Mouse (Mus musculus): ENCODE results near the gene Polr1d.

Gene Polr1d

DNA sequence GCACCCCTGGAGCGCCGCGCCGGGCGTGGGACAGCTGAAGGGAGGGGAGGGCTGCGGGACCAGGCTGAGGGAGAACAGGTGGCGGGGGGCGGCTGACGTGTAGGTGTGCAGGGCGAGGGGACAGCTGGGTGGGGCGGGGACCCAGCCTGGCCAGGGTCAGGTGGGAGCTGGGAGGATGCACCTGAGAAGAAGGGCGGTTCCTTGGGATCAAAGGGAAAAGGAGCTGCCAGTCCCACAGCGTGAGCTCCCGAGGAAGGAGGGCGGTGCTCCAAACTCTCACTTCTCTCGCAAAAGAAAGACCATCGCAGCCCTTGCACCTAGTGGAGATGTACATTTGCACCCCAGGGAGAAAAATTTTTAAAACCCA lies at the start of gene Polr1d:
Polr1d (plus strand) TSS at position 252 of the 367 bp plus-strand sequence.
- DNase-seq (ENCODE audit: low spot score in 2 of 2) = peak in 1 of 2 experiments; percentile 24

DNA sequence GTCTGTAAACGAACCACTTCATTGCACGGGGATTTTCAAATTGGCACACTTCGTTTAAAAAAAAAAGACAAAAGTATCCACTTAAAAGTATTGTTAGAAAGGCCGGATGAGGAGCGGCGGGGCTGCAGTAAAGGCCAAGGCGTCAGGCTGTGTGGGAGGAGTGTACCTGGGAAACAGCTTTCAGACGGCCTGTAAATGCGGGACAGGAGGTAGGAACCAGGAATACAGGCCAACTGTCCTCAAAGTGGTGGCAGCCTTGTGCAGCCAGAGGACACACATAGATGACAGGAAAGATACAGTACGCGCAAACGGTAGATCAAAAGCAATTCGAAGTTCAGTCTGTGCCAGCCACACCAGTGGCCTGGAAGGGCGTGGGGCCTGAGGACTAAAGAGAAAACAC lies 45.6 kb upstream of the Polr1d start:
- no peak for DNase-seq (ENCODE audit: low spot score in 2 of 2)

DNA sequence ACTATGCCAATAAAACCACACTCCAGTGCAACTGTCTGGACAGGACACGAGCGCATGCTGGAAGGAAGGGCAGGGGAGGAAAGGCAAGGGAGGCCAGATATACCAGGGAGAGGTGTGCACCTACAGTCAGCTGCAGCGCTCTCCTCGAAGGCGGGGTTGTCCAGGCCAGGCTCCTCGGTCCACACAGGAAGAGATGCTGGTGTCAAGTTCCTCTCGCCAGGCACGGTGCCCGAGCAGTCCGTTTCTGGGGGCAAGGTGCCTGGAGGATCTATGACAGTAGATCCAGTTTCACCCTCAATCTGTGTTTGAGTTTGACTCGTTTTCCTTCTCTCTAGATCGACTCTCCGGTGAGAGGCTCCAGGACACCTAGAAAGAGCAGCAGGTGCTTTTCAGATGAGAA lies 43.7 kb upstream of the Polr1d start:
- DNase-seq (ENCODE audit: low spot score in 2 of 2) = no peak

DNA sequence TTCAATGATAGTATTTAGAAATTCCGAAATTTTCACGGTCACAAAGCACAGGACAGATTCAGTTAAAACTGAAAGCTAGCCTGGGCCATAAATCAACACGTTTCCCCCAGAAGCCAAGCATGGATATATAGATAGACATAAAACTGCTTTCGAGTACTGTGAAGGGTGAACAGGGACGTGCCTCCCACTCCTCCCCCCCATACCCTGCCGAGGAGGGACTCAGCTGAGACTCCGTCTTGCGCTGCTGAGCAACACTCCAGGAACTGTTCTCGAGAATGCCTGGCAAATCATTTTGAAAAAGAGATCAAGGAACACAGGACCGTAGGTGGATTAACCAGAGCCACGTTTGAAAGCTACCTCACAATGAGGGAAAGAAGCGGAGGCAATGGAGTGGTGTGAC lies 42.6 kb upstream of the Polr1d start:
- DNase-seq (ENCODE audit: low spot score in 2 of 2) = no peak

DNA sequence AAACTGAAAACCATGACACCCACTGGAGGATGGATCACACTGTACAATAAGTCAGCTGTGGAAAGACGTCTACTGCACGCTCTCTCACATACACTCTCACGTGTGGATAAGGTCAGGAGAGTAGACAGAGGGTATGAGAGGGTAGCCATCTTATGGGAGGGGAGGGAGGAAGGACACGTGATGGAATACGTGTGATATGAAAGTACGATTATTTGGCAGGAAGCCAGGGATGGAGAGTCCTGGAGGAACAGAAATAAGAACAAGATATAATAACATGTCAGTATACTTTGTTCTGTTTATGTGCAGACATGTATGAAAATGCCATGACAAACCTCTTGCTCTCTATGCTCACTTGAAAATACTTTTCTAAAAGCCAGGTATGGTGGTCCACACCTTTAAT lies 41.5 kb upstream of the Polr1d start:
- no peak for DNase-seq (ENCODE audit: low spot score in 2 of 2)

GRCm38 (mm10) chr5:147036028-147036427 lies 40.8 kb upstream of the Polr1d start:
- no peak for DNase-seq (ENCODE audit: low spot score in 2 of 2)

DNA sequence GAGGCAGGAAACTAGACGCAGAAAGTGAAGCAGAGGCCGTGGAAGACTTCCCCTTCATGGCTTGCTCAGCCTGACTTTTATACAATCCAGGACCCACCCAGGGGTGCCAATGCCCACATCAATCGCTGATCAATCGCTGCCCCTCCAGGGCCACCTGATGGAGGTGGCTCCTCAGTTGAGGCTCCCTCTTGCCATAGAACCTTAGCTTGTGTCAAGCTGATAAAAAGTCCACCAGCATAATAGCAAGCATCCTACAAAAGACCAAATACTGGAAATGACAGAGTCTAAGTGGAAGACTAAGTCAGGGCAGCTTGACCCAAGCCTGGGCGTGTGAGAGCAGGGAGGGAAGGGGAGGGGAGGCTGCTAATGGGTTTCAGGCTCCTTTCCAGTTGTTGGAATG lies 40.2 kb upstream of the Polr1d start:
- no peak for DNase-seq (ENCODE audit: low spot score in 2 of 2)

DNA sequence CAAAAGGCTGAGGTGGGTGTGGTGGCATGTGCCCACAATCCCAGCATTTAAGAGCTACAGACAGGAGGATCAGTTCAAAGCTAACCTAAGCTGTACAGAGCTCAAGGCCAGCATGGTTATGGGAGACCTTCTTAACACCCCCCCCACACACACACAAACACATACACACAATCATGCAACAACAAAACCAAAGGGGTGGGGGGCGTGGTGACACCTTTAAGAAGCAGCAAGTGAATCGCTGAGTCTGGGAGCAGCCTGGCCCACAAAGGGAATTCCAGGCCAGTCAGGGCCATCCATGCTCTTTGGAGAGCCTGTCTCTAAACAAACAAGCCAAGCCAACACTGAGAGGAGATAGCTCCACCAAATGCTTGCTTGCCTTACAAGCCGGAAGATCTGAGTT lies 39.2 kb upstream of the Polr1d start:
- DNase-seq (ENCODE audit: low spot score in 2 of 2) = no peak

DNA sequence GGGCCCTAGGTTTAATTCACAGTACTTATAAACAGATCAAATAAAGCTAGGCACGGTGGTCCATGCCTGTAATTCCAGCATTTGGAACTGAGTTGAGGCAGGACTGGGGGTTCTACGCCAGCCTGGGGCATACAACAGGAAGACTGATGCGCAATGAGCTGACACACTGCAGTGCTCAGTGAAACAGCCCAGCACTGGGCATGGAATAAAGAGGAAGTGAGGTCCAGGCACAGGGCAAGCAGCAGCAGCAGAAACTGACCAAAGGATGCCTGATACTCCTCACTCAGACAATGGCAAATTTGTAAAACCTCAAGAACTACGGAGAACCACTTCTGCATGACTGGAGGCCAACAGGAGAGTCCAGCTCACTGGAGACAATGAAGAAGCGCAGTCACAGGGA lies 37.5 kb upstream of the Polr1d start:
- no peak for DNase-seq (ENCODE audit: low spot score in 2 of 2)

GRCm38 (mm10) chr5:147041965-147042937 lies 34.6 kb upstream of the Polr1d start:
- no peak for DNase-seq (ENCODE audit: low spot score in 2 of 2)

DNA sequence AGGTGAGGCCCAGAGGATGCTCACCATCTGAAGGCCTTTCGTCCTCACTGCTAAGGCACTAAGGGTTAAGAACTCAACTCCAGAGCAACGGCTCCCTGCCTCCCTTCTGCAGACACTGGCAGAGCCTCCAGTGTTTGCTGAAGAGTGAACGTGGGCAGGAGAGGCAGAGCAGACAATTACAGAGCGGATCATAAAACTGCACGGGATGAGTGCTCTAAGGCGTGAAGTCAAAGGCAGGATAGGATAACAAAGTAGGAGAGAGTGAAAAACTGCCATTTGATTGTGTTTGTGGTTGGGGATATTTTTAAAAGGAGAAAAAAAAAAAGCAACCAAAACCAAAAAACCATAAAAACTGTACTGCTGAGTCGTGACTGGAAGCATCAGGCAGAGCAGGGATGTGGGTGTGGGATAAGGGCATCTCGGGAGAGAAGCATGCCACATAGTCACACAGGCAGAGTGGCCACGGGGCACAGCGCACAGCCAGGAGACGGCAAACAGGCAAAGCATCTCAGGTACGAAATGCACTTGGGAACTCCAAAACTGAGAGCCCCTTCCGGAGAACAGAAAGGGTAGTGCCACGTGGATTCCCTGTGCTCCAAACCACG lies 33.5 kb upstream of the Polr1d start:
- DNase-seq (ENCODE audit: low spot score in 2 of 2) = peak; percentile 22 to 36

- no peak for DNase-seq (ENCODE audit: low spot score in 2 of 2)
Measured at GRCm38 (mm10) chr5:147045311-147045710, 31.5 kb upstream of the Polr1d start.

DNA sequence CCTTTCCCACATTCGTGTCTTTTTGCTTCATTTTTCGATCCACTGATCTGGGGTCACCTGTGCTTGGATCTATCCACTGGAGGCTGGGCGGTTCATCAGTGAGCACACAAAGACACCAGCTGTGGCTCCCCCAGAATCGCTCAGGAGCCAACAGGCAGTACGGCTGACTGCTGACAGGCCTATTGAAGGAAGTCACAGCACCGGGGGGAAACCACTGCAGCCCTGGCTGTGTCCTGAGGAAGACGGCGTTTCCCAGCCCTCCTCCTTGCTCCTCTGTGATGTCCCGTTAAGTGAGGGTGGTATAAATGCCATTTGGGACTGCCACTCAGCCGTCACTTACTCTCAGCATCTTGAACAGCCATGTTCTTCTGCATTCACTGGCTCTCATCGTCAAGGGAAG lies 30.9 kb upstream of the Polr1d start:
- DNase-seq (ENCODE audit: low spot score in 2 of 2) = no peak

DNA sequence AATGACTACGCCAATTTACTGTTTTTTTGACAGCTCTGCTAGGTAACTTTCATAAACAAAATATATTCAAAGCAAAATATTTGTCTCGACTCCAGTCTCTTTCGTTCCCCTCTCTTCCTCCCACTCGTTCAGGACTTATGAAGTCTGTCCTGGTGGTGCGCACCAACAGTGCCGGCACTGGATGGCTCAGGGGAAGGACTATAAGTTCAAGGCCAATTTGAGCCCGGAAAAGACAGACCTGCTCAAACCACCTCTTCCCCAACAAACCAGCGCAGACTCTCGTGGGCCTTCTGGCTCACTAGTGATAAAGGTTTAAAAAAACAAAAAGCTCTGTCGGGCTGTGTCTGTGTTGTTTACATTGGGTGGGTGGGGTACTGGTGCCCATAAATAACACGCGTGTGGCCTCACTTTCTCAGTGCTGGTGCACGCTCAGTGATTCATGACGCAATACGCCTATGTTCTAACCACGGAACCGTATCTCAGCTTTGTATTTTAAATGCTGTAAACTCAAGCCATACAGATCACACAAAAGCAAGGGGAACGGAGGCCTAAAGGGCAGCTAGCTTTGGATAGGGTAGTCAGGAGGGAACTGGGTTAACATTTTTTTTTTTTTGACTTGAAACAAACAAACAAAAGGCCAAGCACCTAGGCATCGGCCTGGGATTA lies 27.2 kb upstream of the Polr1d start:
- DNase-seq (ENCODE audit: low spot score in 2 of 2) = no peak

GRCm38 (mm10) chr5:147050816-147051499 lies 25.9 kb upstream of the Polr1d start:
- DNase-seq (ENCODE audit: low spot score in 2 of 2) = no peak

DNA sequence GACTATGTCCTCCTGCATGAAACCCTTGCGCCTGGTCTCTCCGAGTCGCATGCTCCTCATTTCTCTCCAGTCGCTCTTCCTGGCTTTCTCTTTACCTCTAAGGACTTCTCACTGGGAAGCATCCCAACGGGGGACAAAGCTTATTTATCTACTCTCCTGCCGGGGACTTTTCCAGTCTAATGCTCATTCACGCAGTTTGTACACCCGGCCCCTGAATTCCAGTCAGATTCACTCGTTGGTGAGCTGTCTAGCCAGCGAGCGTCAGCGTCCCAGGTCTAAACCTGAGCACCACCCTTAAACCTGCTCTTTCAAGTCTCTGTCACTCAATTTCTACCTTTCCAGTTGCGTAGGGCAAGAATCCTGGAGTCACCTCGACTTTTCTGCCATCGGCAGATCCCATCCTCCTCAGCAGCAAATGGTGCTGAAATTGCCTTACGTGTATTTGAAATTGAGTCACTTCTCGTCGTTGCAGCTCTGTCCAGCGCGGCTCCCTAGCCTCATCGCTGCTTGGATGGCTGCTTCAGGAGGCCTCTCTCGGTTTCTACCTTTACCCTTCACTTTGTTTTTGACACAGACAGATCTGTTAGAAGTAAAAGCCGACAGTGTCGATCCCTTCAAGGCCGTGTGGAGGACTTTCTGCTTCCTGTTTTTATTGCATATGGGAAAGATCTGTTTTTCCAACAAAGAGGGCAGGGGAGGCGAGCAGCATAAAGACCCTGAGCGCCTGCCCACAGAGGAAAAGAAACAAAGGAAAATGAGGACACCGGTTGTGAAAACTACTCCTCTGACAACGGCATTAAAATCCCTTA lies 25.1 kb upstream of the Polr1d start:
- no peak for DNase-seq (ENCODE audit: low spot score in 2 of 2)

GRCm38 (mm10) chr5:147052309-147052558 lies 24.6 kb upstream of the Polr1d start:
- no peak for DNase-seq (ENCODE audit: low spot score in 2 of 2)

GRCm38 (mm10) chr5:147053071-147053470 lies 23.8 kb upstream of the Polr1d start:
- no peak for DNase-seq (ENCODE audit: low spot score in 2 of 2)

DNA sequence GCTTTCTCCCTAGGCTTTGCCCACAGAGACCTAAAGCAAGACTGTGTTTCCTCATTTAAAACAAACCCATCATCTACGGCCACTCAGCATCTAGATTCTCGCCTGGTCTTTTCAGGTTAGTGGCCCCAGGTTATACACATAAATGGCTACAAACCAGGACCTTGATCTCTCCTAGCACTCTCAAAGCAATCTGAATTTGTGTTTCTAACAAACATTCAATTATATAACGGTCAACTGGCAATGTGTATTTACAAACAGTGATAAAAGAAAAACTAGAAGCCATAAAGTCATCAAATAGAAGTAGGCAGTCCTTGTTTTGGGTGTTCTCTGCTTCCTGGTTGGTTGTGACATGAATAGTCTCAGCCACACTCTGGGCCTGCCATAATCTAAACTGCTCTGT lies 23.4 kb upstream of the Polr1d start:
- DNase-seq (ENCODE audit: low spot score in 2 of 2) = no peak

DNA sequence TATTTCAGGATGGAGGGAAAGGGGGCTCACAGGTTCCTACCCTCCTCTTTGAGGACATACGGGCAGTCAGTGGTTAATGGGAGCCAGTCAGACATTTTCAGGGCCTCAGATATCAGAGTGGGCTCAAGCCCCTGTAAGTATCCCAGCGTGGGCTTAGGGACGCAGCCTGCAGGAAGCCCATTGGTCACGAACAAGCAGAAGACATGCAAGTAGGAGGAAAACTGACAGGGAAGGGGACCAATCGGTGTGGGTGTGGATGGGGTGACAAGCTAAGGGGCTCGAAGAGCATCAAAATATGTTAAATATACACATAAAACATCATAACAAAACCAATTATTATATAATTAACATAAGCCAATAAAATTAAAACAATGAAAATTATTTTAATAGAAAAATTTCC lies 22.5 kb upstream of the Polr1d start:
- peak in 1 of 2 experiments; percentile 21 for DNase-seq (ENCODE audit: low spot score in 2 of 2)

- no peak for DNase-seq (ENCODE audit: low spot score in 2 of 2)
Measured at GRCm38 (mm10) chr5:147054747-147055270, 22.0 kb upstream of the Polr1d start.

All from right cerebral cortex, postnatal 36 days (tissue).